Mouse (Mus musculus): ENCODE results near the gene Pgam2. TPM values are rescaled to one million over a fixed set of nuclear protein-coding genes. Genes with fewer than 3 reads are reported as not detected.
A peak's percentile ranks its signal among the peaks of the same experiment; 100 is the strongest.

The Pgam2 gene
- total RNA-seq, 2 experiments from 2014 or later, result 827 to 1,050 TPM

- no peak for DNase-seq
Observed at GRCm38 (mm10) chr11:5807956-5808355, 4.4 kb upstream of the Pgam2 start.

GRCm38 (mm10) chr11:5805711-5806110 lies 2.2 kb upstream of the Pgam2 start:
- DNase-seq, result no peak

DNA sequence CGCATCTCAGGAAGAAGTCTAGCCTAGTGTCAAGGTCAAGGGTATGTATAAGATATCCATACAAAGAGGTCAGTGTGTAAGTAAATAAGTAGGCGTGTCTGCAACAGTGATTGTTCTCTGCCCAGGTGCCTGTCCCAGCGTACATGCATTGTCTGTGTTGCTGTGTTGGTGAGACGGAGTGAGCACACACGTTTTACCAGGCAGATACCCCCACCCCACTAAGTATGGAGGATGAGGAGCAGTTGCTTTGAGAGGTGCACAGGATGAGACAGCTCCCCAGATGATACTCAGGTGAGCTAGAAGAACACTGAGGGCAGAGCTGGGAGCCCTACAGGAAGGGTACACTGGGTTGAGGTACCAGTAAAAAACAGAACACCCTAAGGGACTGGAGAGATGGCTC lies 641 bp upstream of the Pgam2 start:
- DNase-seq, result no peak

GRCm38 (mm10) chr11:5802457-5803217 lies 896 bp downstream of the Pgam2 start:
- no peak for DNase-seq

- DNase-seq, result no peak
Observed at GRCm38 (mm10) chr11:5802005-5802404, 1.5 kb downstream of the Pgam2 start.

GRCm38 (mm10) chr11:5801511-5801910 lies 2.0 kb downstream of the Pgam2 start:
- DNase-seq, result no peak

- no peak for DNase-seq
Observed at GRCm38 (mm10) chr11:5799621-5800490, 3.7 kb downstream of the Pgam2 start.

GRCm38 (mm10) chr11:5797928-5798327 lies 5.6 kb downstream of the Pgam2 start:
- no peak for DNase-seq

DNA sequence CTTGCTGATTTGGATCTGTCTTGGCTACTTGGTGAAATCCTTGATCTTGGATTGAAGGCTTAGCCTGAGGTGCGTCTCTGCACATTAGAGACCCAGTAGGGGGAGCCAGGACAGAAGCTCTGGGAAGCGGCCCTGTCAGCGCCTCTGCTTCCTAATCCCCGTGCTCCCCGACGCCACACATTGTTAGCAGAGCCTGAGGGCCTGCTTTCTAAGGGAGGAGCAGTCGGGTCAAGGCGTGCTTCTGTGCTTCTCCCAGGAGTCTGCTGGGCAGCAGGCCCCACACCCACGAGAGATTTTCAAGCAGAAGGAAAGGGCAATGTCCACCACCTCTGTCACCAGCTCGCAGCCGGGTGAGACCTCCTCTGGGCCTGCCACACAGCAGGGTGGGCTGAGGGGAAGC lies 6.2 kb downstream of the Pgam2 start:
- no peak for DNase-seq

GRCm38 (mm10) chr11:5796939-5797338 lies 6.6 kb downstream of the Pgam2 start:
- DNase-seq, result no peak

GRCm38 (mm10) chr11:5795706-5796105 lies 7.8 kb downstream of the Pgam2 start:
- DNase-seq, result peak; percentile 70 to 72

DNA sequence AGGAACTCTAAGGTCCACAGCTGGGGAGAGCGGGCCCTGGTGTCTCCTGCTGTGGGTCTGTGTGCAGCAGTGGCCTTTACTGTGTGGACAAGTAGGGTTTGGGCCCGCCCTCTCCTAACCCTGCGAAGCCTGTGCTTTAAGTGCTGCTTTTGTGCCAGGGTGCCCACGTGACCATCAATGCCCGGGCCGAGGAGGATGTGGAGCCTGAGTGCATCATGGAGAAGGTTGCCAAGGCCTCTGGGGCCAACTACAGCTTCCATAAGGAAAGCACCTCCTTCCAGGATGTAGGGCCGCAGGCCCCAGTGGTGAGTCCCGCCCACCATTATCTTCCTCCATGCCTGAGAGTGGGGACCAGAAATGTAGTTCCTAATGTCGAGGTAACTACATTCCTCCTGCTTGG lies 8.2 kb downstream of the Pgam2 start:
- no peak for DNase-seq

DNA sequence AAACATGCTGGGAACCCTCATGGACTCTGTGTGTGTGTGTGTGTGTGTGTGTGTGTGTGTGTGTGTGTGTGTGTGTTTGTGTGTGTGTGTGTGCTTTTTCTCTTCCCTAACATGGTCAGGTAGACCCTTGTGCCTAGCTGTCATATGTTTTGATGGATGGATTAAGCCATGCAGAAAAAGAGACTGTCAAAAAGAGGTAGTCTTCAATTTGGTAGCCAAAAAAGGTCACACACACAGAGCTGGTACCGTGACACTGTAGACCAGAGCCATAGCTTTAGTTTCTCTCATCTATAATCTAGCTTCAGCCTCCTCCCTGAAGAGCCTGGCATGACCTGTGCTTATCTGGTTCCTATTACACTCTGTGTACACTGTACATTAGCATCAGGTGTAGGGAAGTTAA lies 13.1 kb downstream of the Pgam2 start:
- no peak for DNase-seq

DNA sequence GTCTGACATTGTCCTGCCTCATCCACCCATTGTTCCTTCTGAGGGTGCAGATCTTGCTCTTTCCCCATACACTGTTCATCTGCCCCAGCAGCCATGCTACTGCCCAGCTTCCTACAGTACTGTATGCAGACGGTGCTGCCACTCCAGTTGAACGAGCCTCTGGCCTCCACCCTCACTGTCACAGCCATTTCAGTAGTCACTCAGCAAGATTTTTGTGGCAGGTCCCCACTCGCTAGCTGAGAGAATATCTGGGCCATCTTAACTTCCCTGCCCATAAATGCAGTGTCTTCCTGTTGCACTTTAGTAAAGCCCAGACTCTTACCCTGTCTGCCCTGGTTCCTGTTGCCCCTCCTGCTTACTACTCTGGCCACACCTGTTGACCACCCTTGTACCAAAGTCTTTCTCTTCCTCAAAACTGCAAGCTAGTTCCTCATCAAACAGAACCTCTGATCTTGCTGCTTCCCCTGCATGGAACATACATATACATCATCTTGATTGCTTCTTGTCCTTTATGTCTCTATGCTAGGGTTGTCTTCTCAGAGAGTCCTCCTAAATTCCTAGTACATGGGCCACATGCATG lies 13.7 kb downstream of the Pgam2 start:
- DNase-seq, result no peak

DNA sequence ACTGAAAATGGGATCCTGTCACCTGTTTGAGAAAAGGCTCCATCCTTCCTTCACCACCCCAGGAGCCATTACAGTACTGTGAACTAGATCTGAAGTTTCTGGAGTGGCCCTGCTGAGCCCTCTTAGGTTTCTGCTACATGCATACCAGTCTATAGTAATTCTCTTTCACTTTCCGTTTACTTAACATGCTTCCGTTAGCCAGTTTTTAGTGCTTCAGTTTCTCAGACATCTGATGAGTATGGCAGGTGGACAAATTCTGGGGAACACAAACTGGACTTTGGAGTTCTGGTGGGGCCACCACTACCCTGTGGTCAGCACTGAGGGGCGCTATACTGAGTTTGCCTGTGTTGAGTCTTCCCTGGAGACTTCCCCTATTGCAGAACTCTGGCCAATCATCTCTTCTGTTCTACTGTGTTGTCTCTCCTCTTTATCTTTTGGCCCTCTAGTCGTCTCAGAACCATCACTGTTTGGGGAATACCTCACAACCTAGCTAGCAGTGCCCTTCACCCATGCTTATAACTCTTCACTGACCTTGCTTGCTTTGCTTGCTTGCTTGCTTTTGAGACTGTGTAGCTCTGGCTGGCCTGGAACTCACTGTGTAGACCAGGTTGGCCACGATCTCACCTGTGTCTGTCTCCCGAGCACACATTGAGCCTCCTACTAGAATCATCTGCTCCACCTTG lies 14.3 kb downstream of the Pgam2 start:
- no peak for DNase-seq

DNA sequence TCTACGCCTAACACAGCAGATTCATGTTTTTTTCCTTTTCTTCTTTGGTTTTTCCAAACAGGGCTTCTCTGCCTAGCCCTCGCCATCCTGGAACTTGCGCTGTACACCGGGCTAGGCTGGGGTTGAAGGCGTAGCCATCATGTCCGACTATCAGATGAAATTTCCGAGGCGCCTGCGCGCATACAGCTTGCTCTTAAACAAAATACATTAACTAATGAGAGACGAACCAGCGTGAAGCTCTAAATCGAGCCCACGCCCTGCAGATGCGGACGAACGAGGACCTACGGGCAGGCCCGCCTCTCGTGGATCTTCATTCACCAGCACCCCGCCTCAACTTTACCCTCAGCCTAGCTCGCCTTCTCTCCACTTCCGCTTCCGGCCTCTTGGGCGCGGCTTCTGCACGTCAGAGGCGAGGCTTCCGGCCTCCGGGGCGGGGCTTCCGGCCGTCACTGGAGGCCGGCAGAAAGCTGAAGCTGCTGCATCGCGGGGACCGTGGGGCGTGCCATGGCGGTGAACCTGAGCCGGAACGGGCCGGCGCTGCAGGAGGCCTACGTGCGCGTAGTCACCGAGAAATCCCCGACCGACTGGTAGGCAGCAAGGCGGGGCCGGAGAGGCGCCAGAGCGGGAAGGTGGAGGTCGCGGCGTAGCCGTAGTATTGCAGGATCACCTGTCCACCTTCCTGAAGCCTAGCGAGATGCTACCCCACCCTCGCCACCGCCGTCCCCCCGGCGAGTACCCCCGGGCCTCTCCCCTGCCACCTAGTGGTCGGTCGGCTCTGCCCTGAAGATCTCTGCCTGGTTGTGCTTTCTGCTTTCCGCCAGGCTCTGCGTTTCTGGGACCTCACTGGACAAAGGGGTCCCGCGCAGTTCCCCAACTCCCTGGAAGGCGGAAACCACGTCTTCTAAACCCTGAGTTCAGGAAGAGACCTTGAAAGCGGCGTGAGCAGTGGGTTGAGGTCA lies 15.2 kb downstream of the Pgam2 start, which contains the start of gene Dbnl:
TSS of gene Dbnl (plus strand) at position 433 of the 959 bp plus-strand sequence.
- peak; percentile 98 for DNase-seq

GRCm38 (mm10) chr11:5787671-5788055 lies 15.9 kb downstream of the Pgam2 start:
- DNase-seq, result no peak

DNA sequence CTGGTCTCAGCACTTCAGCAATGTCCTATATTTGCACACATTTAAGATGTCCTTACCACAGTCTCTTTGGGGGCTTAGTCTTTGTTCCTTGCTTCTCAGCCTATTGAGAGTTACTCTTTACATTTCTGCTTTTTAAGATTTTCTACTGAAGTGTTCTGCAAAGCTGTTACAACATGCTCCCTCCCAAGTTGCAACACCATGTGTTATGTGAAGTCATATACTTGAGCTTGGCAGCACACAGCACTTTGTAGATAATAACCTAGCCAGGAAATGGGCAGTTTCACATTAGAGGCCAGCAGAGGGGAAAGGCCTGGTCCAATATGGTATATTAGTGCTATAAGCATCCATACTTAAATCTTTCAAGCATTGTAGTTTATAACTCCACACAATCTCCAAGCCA lies 17.8 kb downstream of the Pgam2 start:
- no peak for DNase-seq

- DNase-seq, result no peak
Observed at GRCm38 (mm10) chr11:5782199-5782944, 21.2 kb downstream of the Pgam2 start.

DNA sequence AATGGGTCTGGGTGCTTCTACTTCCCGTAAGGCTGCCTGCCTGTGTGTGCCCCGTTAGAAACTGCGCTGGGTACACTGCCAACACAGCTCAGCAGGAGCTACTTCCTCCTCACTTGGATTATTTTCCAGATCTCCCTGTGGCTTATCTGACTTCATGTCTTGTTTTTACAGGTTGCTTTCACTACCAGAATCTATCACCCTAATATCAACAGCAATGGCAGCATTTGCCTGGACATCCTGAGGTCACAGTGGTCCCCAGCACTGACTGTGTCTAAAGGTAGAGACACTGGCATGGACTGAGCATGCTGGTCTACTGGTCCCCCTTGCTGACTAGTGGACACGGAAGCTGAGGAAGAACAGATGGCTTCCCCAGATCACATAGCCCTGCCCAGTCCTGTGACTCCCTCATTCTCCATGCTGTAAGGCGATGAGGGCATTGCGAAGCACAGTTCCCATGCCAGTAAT lies 23.5 kb downstream of the Pgam2 start:
- no peak for DNase-seq

All from heart, adult 18-20 months (tissue).